Mouse (Mus musculus) bone marrow macrophage, adult 2 months (primary cell): ENCODE measurements around the gene Tapbpl.

Source experiments
- CTCF ChIP-seq: IDR thresholded peaks from 2 replicates; pipeline ENCODE4 v1.5.1; 2012; ENCODE audit warnings: low read depth, mild to moderate bottlenecking, low read length, moderate library complexity
- POLR2A ChIP-seq: IDR thresholded peaks from 2 replicates; pipeline ENCODE4 v1.6.1; 2012; ENCODE audit warnings: mild to moderate bottlenecking, low read depth, low read length, borderline replicate concordance

GRCm38 (mm10) chr6:125210436-125210835 lies 21.2 kb downstream of the Tapbpl start:
- no peak for TF ChIP-seq POLR2A
- TF ChIP-seq CTCF: no peak
